8 mouse cellular contexts compared by ENCODE assay signal in genomic region chr5:104113491-104114172, GRCm38 (mm10). TPM values are rescaled to one million over a fixed set of nuclear protein-coding genes. Genes with fewer than 3 reads are reported as not detected.
DNase-seq lines count a peak whose midpoint lies in the region.

Sparcl1 (minus strand) TSS chr5:104113733.

- intact Hi-C loops in heart, postnatal 14 days (cut with DNase I): loop anchor here (2.0 kb wide), 1 partner anchor 17 kb away; no protein-coding TSS in a partner anchor

- peak; percentile 23 for DNase-seq in MN1 (ENCODE audit: low spot score)
- peak; percentile 62 for DNase-seq in brain, embryonic 18.5 days (ENCODE audit: low read depth, low spot score)
- DNase-seq in frontal cortex, adult 2 months (ENCODE audit: extremely low spot score in 1 of 2, low spot score in 1 of 2): peak; percentile 53 to 75
- peak; percentile 51 to 63 for DNase-seq in heart, postnatal 14 days
- DNase-seq in layer of hippocampus, adult 8-10 months (ENCODE audit: low spot score in 2 of 2): peak; percentile 74 to 82
- peak; percentile 33 for DNase-seq in lung, postnatal 25 days (ENCODE audit: low spot score)
- peak; percentile 52 for DNase-seq in right cerebral cortex, postnatal 4 days
- no peak for DNase-seq in thymus, postnatal 10 days (ENCODE audit: low spot score in 2 of 2)

RNA-seq across cellular contexts. Expression of gene Sparcl1, which starts in this region (rescaled TPM):
- polyA plus RNA-seq in frontal cortex, adult 2 months (2012; rRNA removed): 1,576 and 1,727 TPM in 2 replicates
- 100 to 1,000 TPM; 335 to 337 TPM for total RNA-seq in heart, postnatal 14 days (2021)
- 1,000 to 10,000 TPM; 1,478 to 1,666 (median 1,550) TPM for total RNA-seq in layer of hippocampus, adult 8-10 months (2022)

Comparison
In these comparisons a context has a peak if more than half of its experiments do, and no peak if none do; other contexts are left out.
1. RNA of gene Sparcl1 (total RNA-seq): 1,478 to 1,666 TPM in layer of hippocampus, adult 8-10 months; 335 to 337 TPM in heart, postnatal 14 days; every median in the first group is over 4 times any median in the second.
2. DNase-seq: peak in MN1 (single experiment), brain, embryonic 18.5 days (single experiment), frontal cortex, adult 2 months (2 of 2), heart, postnatal 14 days (2 of 2), layer of hippocampus, adult 8-10 months (2 of 2), lung, postnatal 25 days (single experiment) and right cerebral cortex, postnatal 4 days (single experiment); none in thymus, postnatal 10 days (0 of 2).